Mouse (Mus musculus) NIH3T3 (cell line): ENCODE results near the gene Islr2.
"Not testable (repeated sequence)": the region's sequence is repeated elsewhere in the genome, so short reads cannot be mapped to it uniquely, and the experiment has no call there.

ENCODE experiments used
- DNase-seq: peaks from one replicate; pipeline ENCODE4 v3.0.0-alpha.2; 2012; ENCODE audit warnings: low read depth

The Islr2 gene

GRCm38 (mm10) chr9:58203516-58204447 lies at the start of gene Islr2, which contains the start of gene Islr:
TSS of gene Islr2 (minus strand) at chr9:58204319.
TSS of gene Islr (minus strand) at chr9:58204306.
- DNase-seq = peak; percentile 68

- DNase-seq = not testable (repeated sequence)
Measured at GRCm38 (mm10) chr9:58253805-58254122, 49.6 kb upstream of the Islr2 start.

- peak; percentile 94 for DNase-seq
Measured at GRCm38 (mm10) chr9:58253033-58253804, 49.1 kb upstream of the Islr2 start, which contains the start of gene Stoml1. TSS of gene Stoml1 (plus strand) at chr9:58253164.

GRCm38 (mm10) chr9:58250730-58251129 lies 46.6 kb upstream of the Islr2 start:
- DNase-seq = not testable (repeated sequence)

GRCm38 (mm10) chr9:58250322-58250721 lies 46.2 kb upstream of the Islr2 start:
- no peak for DNase-seq

GRCm38 (mm10) chr9:58249592-58250192 lies 45.6 kb upstream of the Islr2 start, which contains the start of gene Pml:
TSS of gene Pml (minus strand) at chr9:58249786.
- peak; percentile 84 for DNase-seq

- peak; percentile 21 for DNase-seq
Measured at GRCm38 (mm10) chr9:58248746-58249413, 44.8 kb upstream of the Islr2 start.

- peak; percentile 93 for DNase-seq
Measured at GRCm38 (mm10) chr9:58247064-58247759, 43.1 kb upstream of the Islr2 start.

GRCm38 (mm10) chr9:58246083-58246591 lies 42.0 kb upstream of the Islr2 start:
- DNase-seq = no peak

GRCm38 (mm10) chr9:58243696-58244095 lies 39.6 kb upstream of the Islr2 start:
- no peak for DNase-seq

- no peak for DNase-seq
Measured at GRCm38 (mm10) chr9:58242696-58243095, 38.6 kb upstream of the Islr2 start.

- DNase-seq = peak; percentile 39
Measured at GRCm38 (mm10) chr9:58241780-58242485, 37.8 kb upstream of the Islr2 start.

GRCm38 (mm10) chr9:58234502-58235015 lies 30.4 kb upstream of the Islr2 start:
- DNase-seq = no peak

GRCm38 (mm10) chr9:58232374-58232773 lies 28.3 kb upstream of the Islr2 start:
- no peak for DNase-seq

GRCm38 (mm10) chr9:58231746-58232145 lies 27.6 kb upstream of the Islr2 start:
- DNase-seq = no peak

GRCm38 (mm10) chr9:58228777-58229466 lies 24.8 kb upstream of the Islr2 start:
- DNase-seq = no peak

GRCm38 (mm10) chr9:58225915-58226913 lies 22.1 kb upstream of the Islr2 start:
- DNase-seq = peak; percentile 75

- no peak for DNase-seq
Measured at GRCm38 (mm10) chr9:58224356-58224755, 20.2 kb upstream of the Islr2 start.
